Mouse (Mus musculus) MEL (cell line): ENCODE measurements around the gene Treml2.

Experiments used
- CTCF ChIP-seq, 3 experiments: IDR thresholded peaks in 2 of 3; conservative IDR thresholded peaks in 1 of 3; 2 replicates each; pipeline ENCODE4 v1.5.1; 2011 to 2012; ENCODE audit warnings: low read length in 3 of 3, low read depth in 2 of 3, mild to moderate bottlenecking in 2 of 3, improper control_type of control experiment in 1 of 3, inconsistent platforms in 1 of 3, mixed read lengths in 1 of 3, moderate library complexity in 1 of 3; ENCODE audit not compliant: control insufficient read depth in 1 of 3, insufficient read depth in 1 of 3, poor library complexity in 1 of 3, severe bottlenecking in 1 of 3
- ETS1 ChIP-seq: IDR thresholded peaks from 2 replicates; pipeline ENCODE4 v1.6.1; 2012; ENCODE audit warnings: low read depth, mild to moderate bottlenecking, inconsistent platforms, low read length, improper control_type of control experiment, moderate library complexity
- MAX ChIP-seq: IDR thresholded peaks from 2 replicates; pipeline ENCODE4 v1.6.1; 2011; ENCODE audit warnings: low read length, improper control_type of control experiment
- POLR2A ChIP-seq, 2 experiments: IDR thresholded peaks; 2 replicates each; pipeline ENCODE4 v1.6.1; 2011 to 2012; ENCODE audit warnings: low read length in 2 of 2, mild to moderate bottlenecking in 2 of 2, control low read depth in 1 of 2, improper control_type of control experiment in 1 of 2, low read depth in 1 of 2, moderate library complexity in 1 of 2; ENCODE audit not compliant: control insufficient read depth in 1 of 2, insufficient read depth in 1 of 2, poor library complexity in 1 of 2
- RCOR1 ChIP-seq: IDR thresholded peaks from 2 replicates; pipeline ENCODE4 v1.6.1; 2012; ENCODE audit warnings: low read depth, mild to moderate bottlenecking, inconsistent platforms, low read length, improper control_type of control experiment
- TCF12 ChIP-seq: IDR thresholded peaks from 2 replicates; pipeline ENCODE4 v1.6.1; 2014; ENCODE audit warnings: low read depth, mild to moderate bottlenecking, inconsistent platforms, low read length, improper control_type of control experiment, moderate library complexity
- USF1 ChIP-seq: IDR thresholded peaks from 2 replicates; pipeline ENCODE4 v1.6.1; 2014; ENCODE audit warnings: low read depth, mild to moderate bottlenecking, inconsistent platforms, low read length, improper control_type of control experiment, moderate library complexity
- ZMIZ1 ChIP-seq: IDR thresholded peaks from 2 replicates; pipeline ENCODE4 v1.6.1; 2012; ENCODE audit warnings: low read depth, mild to moderate bottlenecking, inconsistent platforms, low read length, improper control_type of control experiment, moderate library complexity

GRCm38 (mm10) chr17:48293500-48294194, 5.7 kb upstream of the Treml2 start:
- TF ChIP-seq CTCF (IDR thresholded peaks at IDR 0.05 in 2 of 3, conservative IDR thresholded peaks at IDR 0.05 in 1 of 3; ENCODE audit: control insufficient read depth in 1 of 3, insufficient read depth in 1 of 3, low read depth in 2 of 3, low read length in 3 of 3, poor library complexity in 1 of 3, severe bottlenecking in 1 of 3) (no peak), ZMIZ1 (no peak), TCF12 (0 out of 2 replicates have a peak, but pooled peaks have one; percentile 6), POLR2A (IDR thresholded peaks at IDR 0.05; ENCODE audit: control insufficient read depth in 1 of 2, insufficient read depth in 1 of 2, low read depth in 1 of 2, low read length in 2 of 2, poor library complexity in 1 of 2) (no peak), USF1 (no peak), ETS1 (no peak), RCOR1 (no peak), MAX (no peak)
